Mouse (Mus musculus): Measurements from ENCODE around the gene Fxyd1. TPM values are rescaled to one million over a fixed set of nuclear protein-coding genes. Genes with fewer than 3 reads are reported as not detected.

Gene Fxyd1
- total and polyA plus RNA-seq, 3 experiments = 0.22 TPM; not detected in 2

DNA sequence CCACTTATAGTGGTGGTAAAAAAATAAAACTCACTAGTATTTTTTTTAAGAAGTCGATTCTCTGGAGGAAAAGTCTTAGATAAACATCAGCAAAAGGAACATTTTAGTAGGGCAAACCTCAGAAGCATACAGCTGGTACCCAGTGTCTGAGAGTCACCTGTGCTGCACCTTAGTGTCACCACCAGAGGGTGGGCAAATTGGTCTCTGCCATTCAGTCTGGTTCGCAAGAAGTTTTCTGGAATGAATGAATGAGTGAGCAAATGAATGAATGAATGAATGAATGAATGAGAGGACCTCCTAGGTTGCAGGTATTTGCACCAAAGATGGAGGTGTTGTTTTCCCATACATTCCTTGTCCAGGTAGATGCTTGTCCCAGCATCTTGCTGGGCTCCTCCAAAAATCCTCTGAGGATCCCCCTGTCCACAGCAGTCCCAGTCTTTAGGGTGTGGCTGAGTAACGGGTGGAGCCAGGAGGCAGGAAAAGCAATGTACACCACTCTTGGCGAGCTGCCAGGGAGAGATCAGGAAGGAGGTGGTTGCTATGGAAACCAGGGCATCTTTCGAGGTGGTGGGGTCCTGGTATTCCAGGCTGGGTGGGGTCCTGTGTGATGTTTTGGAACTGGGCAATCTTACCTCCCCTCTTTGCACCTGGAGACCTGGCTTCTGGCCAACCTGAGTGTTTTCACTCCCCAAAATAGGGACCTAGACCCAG lies 7.7 kb downstream of the Fxyd1 start:
- H3K4me3 ChIP-seq (ENCODE audit: control insufficient read depth in 1 of 2, insufficient read depth in 1 of 2, low read depth in 2 of 2, low read length in 2 of 2) = no peak overlapping the region
- H3K79me2 ChIP-seq (ENCODE audit: control insufficient read depth, insufficient read depth, low read length, poor library complexity) = no peaks in the 10 kb centered on the region
- no peaks in the 10 kb centered on the region; a peak in 1 of 4 replicates for H3K27me3 ChIP-seq (ENCODE audit: control insufficient read depth in 1 of 2, insufficient read depth in 2 of 2, low read length in 2 of 2)
- no peak overlapping the region for H3K9ac ChIP-seq (ENCODE audit: control insufficient read depth, low read depth, low read length, poor library complexity, severe bottlenecking)
- no peak for DNase-seq (ENCODE audit: low read depth, low spot score)
- H3K36me3 ChIP-seq (ENCODE audit: control insufficient read depth in 1 of 2, insufficient read depth in 2 of 2, low read length in 2 of 2) = no peaks in the 10 kb centered on the region
- no peak for TF ChIP-seq USF1 (IDR thresholded peaks at IDR 0.05; ENCODE audit: low read depth, low read length)
- TF ChIP-seq MAFK (IDR thresholded peaks at IDR 0.05; ENCODE audit: borderline replicate concordance, low read depth, low read length) = no peak
- no peaks in the 10 kb centered on the region; a peak in 1 of 4 replicates for H3K4me1 ChIP-seq (ENCODE audit: control insufficient read depth in 1 of 2, insufficient read depth in 2 of 2, low read length in 2 of 2)
- no peak overlapping the region for H3K27ac ChIP-seq (ENCODE audit: control insufficient read depth, low read depth, low read length)
- no peaks in the 10 kb centered on the region for H3K9me3 ChIP-seq (replicated peaks; ENCODE audit: insufficient read depth, low read length)

DNA sequence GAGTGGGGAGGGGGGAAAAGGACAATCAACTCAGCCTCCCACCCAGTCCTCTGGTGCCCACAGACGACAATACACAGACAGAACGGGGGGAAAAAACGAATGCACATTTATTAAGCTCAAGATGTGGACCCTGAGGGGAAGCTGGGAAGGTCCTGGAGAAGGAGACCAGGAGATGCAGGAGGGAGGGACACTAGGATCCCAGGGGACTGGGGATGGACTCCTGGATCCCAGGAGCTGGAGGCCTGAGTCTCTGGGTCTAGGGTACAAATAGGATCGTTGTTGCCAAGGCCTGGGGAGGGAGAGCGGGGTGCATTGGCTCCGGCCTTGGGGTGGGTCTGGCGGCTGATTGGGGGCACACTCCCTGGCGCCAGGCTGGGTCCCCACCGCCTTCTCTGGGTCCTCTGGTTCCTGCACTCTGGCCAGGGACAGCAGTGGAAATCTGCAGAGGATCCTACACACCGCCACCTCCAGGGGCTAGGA lies 14.5 kb downstream of the Fxyd1 start, which contains the start of gene Fxyd5:
Fxyd5 (minus strand) TSS at position 51 of the 480 bp plus-strand sequence.
- TF ChIP-seq UBTF (IDR thresholded peaks at IDR 0.05; ENCODE audit: borderline replicate concordance, insufficient read depth, low read depth, low read length) (no peak), JUND (IDR thresholded peaks at IDR 0.05; ENCODE audit: low read depth, low read length) (no peak), ZNF384 (IDR thresholded peaks at IDR 0.05; ENCODE audit: low read depth, low read length) (no peak), POLR2AphosphoS5 (IDR thresholded peaks at IDR 0.05; ENCODE audit: borderline replicate concordance, low read depth, low read length) (no peak), CHD2 (IDR thresholded peaks at IDR 0.05; ENCODE audit: low read length) (no peak), MXI1 (IDR thresholded peaks at IDR 0.05; ENCODE audit: low read depth, low read length) (no peak), E2F4 (IDR thresholded peaks at IDR 0.05; ENCODE audit: borderline replicate concordance, low read depth, low read length) (no peak), ZC3H11A (IDR thresholded peaks at IDR 0.05; ENCODE audit: low read depth, low read length) (no peak), NRF1 (IDR thresholded peaks at IDR 0.05; ENCODE audit: insufficient read depth, low read depth, low read length, poor library complexity, severe bottlenecking) (no peak), KAT2A (conservative IDR thresholded peaks at IDR 0.05; ENCODE audit: low read depth, low read length) (no peak), TAL1 (IDR thresholded peaks at IDR 0.05; ENCODE audit: low read length) (no peak), MAFK (IDR thresholded peaks at IDR 0.05; ENCODE audit: borderline replicate concordance, low read depth, low read length) (no peak), MAZ (IDR thresholded peaks at IDR 0.05; ENCODE audit: low read depth, low read length) (no peak), BHLHE40 (IDR thresholded peaks at IDR 0.05; ENCODE audit: borderline replicate concordance, low read depth, low read length) (no peak), CTCF (IDR thresholded peaks at IDR 0.05 in 2 of 3, conservative IDR thresholded peaks at IDR 0.05 in 1 of 3; ENCODE audit: control insufficient read depth in 1 of 3, insufficient read depth in 1 of 3, low read depth in 2 of 3, low read length in 3 of 3, poor library complexity in 1 of 3, severe bottlenecking in 1 of 3) (no peak), NELFE (IDR thresholded peaks at IDR 0.05; ENCODE audit: low read depth, low read length) (no peak), ETS1 (IDR thresholded peaks at IDR 0.05; ENCODE audit: low read depth, low read length) (no peak), RCOR1 (IDR thresholded peaks at IDR 0.05; ENCODE audit: low read depth, low read length) (no peak), USF2 (IDR thresholded peaks at IDR 0.05; ENCODE audit: borderline replicate concordance in 1 of 2, insufficient read depth in 1 of 2, low read depth in 1 of 2, low read length in 2 of 2) (no peak), EP300 (IDR thresholded peaks at IDR 0.05; ENCODE audit: low read depth in 1 of 2, low read length in 2 of 2) (no peak)
- H3K79me2 ChIP-seq (ENCODE audit: control insufficient read depth, insufficient read depth, low read length, poor library complexity) = no peaks in the 10 kb centered on the region
- H3K27ac ChIP-seq (ENCODE audit: control insufficient read depth, low read depth, low read length) = no peak within 1 kb of the TSS
- no peak for DNase-seq (ENCODE audit: low read depth, low spot score)
- H3K9me3 ChIP-seq (replicated peaks; ENCODE audit: insufficient read depth, low read length) = no peaks in the 10 kb centered on the region
- peak within 1 kb of the TSS; percentile 28 for H3K9ac ChIP-seq (ENCODE audit: control insufficient read depth, low read depth, low read length, poor library complexity, severe bottlenecking)
- H3K4me3 ChIP-seq (ENCODE audit: control insufficient read depth in 1 of 2, insufficient read depth in 1 of 2, low read depth in 2 of 2, low read length in 2 of 2) = peak within 1 kb of the TSS; percentile 32 to 35; a peak in 3 of 4 replicates
- H3K36me3 ChIP-seq (ENCODE audit: control insufficient read depth in 1 of 2, insufficient read depth in 2 of 2, low read length in 2 of 2) = peaks cover 0 to 10% of the 10 kb centered on the region in 2 experiments; a peak in 2 of 4 replicates
- peaks cover 2 to 23% of the 10 kb centered on the region in 2 experiments for H3K4me1 ChIP-seq (ENCODE audit: control insufficient read depth in 1 of 2, insufficient read depth in 2 of 2, low read length in 2 of 2)
- no peaks in the 10 kb centered on the region for H3K27me3 ChIP-seq (ENCODE audit: control insufficient read depth in 1 of 2, insufficient read depth in 2 of 2, low read length in 2 of 2)

Measured in MEL (cell line).